Mouse (Mus musculus) cortical plate, adult 2 months (tissue): ENCODE results near the gene Dnajc12.

ENCODE experiments used
- CTCF ChIP-seq: fragments of 200-500 bp; IDR thresholded peaks from 2 replicates; pipeline ENCODE4 v1.5.1; 2011; ENCODE audit warnings: mild to moderate bottlenecking, control low read depth, low read length; ENCODE audit not compliant: insufficient read depth; ENCODE audit errors: extremely low read depth
- POLR2A ChIP-seq: fragments of 200-500 bp; IDR thresholded peaks from 2 replicates; pipeline ENCODE4 v1.6.1; 2011; ENCODE audit warnings: mild to moderate bottlenecking, low read length, control low read depth; ENCODE audit not compliant: insufficient read depth; ENCODE audit errors: extremely low read depth

GRCm38 (mm10) chr10:63431221-63431736, 49.0 kb downstream of the Dnajc12 start:
- TF ChIP-seq CTCF (no peak), POLR2A (no peak)
